Mouse (Mus musculus): ENCODE measurements at regions not wholly inside any gene's neighbourhood (a gene's known extent, or its start where the extent isn't known, plus 50 kb on each side); places are given as distances from the start of the nearest gene placed in this dataset.

GRCm38 (mm10) chr12:26885831-26886634 lies 417.0 kb downstream of the Cmpk2 start:
- peak; percentile 4 to 44 for DNase-seq

- DNase-seq, result no peak
These were observed 416.1 kb downstream of the Cmpk2 start for GRCm38 (mm10) chr12:26885083-26885482.

- DNase-seq, result peak in 1 of 2 experiments; percentile 2
These were observed 415.2 kb downstream of the Cmpk2 start for GRCm38 (mm10) chr12:26884156-26884555.

GRCm38 (mm10) chr12:26877691-26878121 lies 408.7 kb downstream of the Cmpk2 start:
- no peak for DNase-seq

- no peak for DNase-seq
These were observed 408.3 kb downstream of the Cmpk2 start for GRCm38 (mm10) chr12:26877284-26877683.

DNA sequence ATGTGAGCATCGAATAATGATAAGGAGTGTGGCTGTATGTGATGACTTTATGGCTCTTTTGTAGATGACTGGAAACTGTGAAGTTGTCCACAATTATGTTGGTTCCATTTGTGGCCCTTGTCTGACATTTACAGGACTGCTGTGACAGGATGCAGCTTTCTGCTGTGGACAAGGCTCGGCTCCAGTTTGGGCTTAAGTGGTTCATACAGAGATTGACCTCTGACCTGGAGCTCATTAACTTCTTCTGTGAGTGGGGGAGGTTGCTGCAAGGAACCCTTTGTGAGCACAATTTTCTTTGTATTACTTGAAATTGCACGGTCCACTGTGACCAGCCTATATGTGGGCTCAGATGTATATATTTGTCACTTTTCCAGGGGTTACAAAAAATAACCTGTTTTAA lies 403.5 kb downstream of the Cmpk2 start:
- no peak for DNase-seq

DNA sequence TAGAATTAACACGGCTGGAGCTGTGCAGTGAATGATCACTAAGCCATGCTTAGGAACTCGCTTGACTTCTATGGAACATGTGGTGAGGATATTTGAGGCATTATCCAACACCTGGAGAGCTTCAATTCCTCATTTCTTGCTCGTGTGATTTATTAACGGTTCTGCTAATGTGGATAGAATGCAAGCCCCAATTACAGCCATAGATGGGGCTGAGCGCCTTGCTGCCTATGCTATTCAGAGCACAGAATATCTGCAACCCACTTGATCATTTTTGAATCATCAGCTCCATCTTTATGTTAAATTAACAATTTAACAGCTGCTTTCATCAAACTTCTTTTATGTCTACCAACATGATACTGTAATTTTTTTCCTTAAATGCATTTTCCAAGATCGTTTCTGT lies 398.7 kb downstream of the Cmpk2 start:
- DNase-seq, result no peak

DNA sequence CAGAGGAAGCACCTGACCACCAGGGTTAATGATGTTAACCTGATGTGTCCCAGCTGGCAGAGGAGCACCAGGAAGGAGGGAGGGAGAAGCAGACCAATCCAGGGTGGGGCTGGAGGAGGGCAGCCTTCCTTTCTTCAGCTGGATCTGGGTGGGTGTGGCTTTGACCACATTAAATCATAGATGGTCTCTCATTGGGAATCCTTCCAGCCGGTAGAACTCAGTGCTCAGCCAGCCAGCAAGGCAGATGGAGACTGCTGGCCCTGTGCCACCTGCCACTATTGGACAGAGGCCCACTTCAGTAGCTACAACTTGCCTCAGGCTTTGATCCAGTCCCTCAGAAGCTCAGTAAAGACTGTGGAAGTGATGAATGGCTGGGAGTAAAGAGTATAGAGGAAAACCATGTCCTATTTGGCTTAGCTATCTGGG lies 386.1 kb downstream of the Cmpk2 start:
- peak; percentile 2 to 4 for DNase-seq

DNA sequence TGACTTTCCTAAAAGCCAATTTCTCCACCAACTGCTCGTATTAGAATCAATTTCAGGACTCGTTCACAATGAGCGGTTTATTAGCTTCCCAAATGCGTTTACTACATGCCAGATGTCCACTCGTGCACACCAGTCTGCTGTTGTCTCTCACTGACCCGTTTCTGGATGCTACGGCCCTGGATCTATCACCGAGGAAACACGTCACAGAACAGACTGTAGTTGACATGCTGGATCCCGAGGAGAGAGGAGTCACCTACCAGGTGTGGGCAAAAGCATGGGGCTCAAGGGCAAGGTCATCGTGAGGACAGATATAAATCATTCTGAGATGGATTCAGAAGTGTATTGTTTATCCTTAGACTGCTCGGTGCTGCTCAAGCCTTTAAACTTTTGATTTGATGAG lies 375.9 kb downstream of the Cmpk2 start:
- DNase-seq, result no peak

DNA sequence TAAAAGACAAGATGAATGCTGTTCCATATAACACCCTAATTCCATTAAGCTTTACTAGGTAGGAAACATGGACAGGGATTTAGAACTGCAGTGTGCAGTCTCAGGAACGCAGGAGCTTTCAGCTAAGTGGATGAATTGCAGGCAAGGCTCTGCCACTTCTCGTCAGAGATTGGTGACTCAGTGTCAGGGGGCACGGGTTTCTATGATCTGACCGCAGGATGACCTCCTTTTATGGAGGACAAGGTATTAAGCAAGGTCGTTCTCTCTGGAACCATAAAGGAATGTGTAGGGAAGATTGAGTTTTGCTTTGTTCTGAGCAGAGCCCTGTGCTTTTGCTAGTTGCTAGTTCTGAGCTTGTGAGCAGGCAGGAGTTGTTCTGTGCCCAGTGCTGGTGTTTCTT lies 373.7 kb downstream of the Cmpk2 start:
- DNase-seq, result no peak

DNA sequence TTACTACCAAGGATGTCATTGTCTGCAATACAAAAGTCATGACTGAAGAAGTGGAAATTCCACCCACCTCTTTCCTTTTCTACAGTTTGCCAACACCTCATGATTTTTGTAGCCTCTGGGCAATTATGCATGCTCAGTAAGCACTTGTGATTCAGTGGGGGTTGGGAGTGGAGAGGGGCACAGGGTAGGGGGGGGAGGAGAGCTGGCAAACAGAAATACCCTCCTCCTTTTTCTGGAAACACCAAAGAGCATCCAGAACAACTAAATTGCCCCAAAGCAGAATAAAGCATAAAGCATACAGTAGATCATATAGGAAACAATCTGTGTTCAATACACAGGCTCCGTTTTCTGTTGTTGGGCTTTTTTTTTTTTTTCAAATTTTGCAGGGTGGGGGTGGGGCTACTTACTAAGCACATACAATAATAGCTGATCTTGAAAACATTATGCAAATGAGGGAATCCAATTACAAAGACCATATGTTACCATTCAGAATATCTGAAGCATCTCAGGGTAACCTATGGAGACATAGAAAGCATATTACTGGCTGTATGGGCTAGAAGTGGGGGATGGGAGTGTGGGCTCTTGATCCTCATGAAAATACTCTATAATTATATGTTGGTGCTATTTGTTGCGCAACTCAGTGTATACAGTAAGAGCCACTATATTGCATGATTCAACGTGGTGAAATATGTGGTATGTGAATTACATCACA lies 352.4 kb downstream of the Cmpk2 start:
- no peak for DNase-seq

- no peak for DNase-seq
These were observed 348.9 kb downstream of the Cmpk2 start for GRCm38 (mm10) chr12:26817866-26818265.

DNA sequence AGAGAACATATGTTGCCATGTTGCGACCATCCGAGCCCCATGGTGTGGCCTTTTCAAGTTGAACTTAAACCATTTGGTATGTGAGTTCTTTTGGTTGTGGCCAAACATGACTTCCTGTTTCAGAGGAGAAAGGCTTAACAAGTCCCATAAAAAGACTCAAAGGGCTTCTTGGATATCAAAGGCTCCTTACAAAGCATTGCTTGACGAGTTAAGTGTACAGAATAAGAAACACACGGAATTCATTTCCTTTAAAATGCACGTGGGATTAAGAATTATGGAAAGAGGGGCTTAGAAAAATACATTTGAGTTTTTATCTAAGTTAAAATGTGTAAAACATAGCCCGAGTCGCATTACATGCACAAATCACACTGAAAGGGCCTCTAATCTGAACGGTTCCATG lies 346.8 kb downstream of the Cmpk2 start:
- no peak for DNase-seq

DNA sequence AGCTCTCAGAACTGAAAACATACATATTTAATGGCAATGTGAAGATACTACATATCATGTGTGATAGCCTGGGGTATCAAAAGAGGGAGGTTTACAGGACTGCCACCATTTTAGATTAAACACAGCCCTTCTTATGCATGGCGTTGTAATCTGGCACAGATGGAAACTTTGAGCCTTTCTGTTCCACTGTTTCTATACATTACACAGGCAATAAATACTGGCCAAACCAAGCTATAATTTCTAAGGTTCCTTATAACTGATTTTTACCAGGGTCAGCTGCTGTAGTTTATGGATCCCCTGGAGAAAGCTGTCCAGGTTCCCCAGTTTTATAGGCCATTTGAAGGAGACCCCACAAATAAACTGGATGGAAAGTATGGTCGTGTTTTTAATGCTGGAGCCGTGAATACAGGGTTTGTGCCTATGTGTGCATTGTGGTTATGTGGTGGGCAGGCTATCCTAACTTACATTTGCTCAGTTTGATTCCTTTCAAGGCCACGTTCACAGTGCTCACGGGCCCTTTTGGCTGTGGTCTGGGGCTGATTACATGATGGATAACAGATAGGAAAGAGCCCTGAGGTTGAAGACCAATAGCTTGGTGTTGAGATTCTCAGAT lies 341.7 kb downstream of the Cmpk2 start:
- DNase-seq, result no peak

DNA sequence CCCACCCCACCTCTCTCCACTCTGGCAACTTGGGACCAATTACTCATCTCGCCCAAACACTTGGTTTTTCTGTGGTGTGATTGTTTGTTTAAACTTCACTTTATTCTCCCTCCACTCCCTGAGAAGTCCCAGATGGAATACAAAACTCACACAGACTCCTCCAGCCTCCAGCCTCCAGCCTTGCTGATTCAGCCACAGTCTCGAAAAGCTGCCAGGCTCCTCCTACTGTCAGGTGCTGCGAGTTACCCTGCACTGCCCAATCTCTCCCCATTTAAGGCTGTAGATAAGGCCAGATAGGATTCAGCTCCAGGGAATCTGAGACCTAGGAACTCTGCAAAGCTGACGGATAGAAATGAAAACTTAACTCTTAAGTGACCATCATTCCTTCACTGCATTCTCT lies 340.7 kb downstream of the Cmpk2 start:
- DNase-seq, result no peak

GRCm38 (mm10) chr12:26802542-26802941 lies 333.5 kb downstream of the Cmpk2 start:
- DNase-seq, result no peak

GRCm38 (mm10) chr12:26799310-26799709 lies 330.3 kb downstream of the Cmpk2 start:
- DNase-seq, result no peak

DNA sequence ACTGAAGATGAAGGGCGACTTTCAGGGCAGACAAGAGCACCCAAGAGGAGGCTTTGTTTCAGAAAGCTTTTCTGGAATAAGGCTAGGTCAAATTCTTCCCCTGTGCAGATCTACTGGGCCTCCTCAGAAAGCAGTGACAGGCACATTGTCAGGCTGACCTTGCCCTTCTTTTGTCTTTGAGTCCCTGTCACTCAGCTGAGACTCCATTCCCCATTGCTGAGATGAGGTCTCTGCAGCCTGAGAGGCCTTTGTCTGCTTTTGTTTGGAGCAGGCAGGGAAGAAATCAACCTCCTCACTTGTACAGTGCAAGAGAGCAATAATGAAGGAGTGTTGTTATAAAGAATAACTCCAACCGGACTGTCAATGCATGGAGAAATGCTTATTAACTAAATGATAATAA lies 327.4 kb downstream of the Cmpk2 start:
- no peak for DNase-seq

- DNase-seq, result no peak
These were observed 320.4 kb downstream of the Cmpk2 start for GRCm38 (mm10) chr12:26789336-26789846.

- no peak for DNase-seq
These were observed 316.5 kb downstream of the Cmpk2 start for GRCm38 (mm10) chr12:26785550-26785949.

- no peak for DNase-seq
These were observed 315.4 kb downstream of the Cmpk2 start for GRCm38 (mm10) chr12:26784426-26784825.

GRCm38 (mm10) chr12:26783800-26784199 lies 314.8 kb downstream of the Cmpk2 start:
- DNase-seq, result no peak

DNA sequence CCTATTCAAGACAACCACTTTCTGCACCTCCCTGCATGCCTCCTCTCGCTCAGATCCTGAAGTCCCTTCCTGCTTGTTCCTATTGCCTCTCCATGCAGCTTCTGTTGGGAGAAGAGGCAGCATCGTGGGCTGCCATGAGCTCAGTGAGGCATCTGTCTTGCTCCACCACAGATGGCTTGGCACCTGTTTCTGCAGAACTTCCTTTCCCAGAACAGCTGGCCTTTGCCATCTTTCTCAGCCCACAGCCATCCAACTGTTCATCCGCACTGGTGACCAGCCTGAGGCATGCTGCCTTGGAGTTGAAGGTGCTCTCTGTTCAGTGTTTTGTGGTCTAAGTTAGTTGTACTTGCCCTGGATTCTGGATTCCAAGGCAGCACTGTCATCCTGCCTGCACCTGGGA lies 312.5 kb downstream of the Cmpk2 start:
- DNase-seq, result no peak

Measured in heart, adult 18-20 months (tissue).